Mouse (Mus musculus): ENCODE data around the gene Olfr1145.

Gene Olfr1145

GRCm38 (mm10) chr2:87809522-87809921 is at the start of gene Olfr1145:
Gene Olfr1145, plus strand, starts transcription at chr2:87809822.
- DNase-seq: no peak

GRCm38 (mm10) chr2:87776143-87776542 is 33.5 kb upstream of the Olfr1145 start:
- no peak for DNase-seq

GRCm38 (mm10) chr2:87779183-87779582 is 30.4 kb upstream of the Olfr1145 start, which contains the start of gene Olfr152:
Gene Olfr152, plus strand, starts transcription at chr2:87779483.
- no peak for DNase-seq

- DNase-seq: no peak
Observed at GRCm38 (mm10) chr2:87800292-87800691, 9.3 kb upstream of the Olfr1145 start, which contains the start of gene Olfr1143. Gene Olfr1143, plus strand, starts transcription at chr2:87800592.

GRCm38 (mm10) chr2:87830233-87830632 is 20.6 kb downstream of the Olfr1145 start, which contains the start of gene Olfr1148:
Gene Olfr1148, plus strand, starts transcription at chr2:87830533.
- no peak for DNase-seq

- no peak for DNase-seq
Observed at GRCm38 (mm10) chr2:87843693-87844092, 34.1 kb downstream of the Olfr1145 start, which contains the start of gene Olfr1150-ps1. Gene Olfr1150-ps1, plus strand, starts transcription at chr2:87843993.

- DNase-seq: no peak
Observed at GRCm38 (mm10) chr2:87855562-87855961, 45.9 kb downstream of the Olfr1145 start, which contains the start of gene Olfr1151. Gene Olfr1151, plus strand, starts transcription at chr2:87855862.
